12 mouse cellular contexts compared by ENCODE assay signal in genomic region chr5:121720888-121721585, GRCm38 (mm10). TPM values are rescaled to one million over a fixed set of nuclear protein-coding genes. Genes with fewer than 3 reads are reported as not detected.
DNase-seq lines count a peak whose midpoint lies in the region; ATAC-seq and TF ChIP-seq lines count a peak whose summit lies in the region.
"Had no signal": no experiment of that assay in that cellular context is flagged by ENCODE, and none has a peak within 500 bp of the region (broad histone marks: within the 10 kb centered on the region; RNA-seq: fewer than 3 reads in every experiment).

No protein-coding gene starts in this region.

- H3K4me2 ChIP-seq in midbrain, embryonic 16.5 days (ENCODE audit: low read length): no peak overlapping the region
- H3K4me2 ChIP-seq: limb, embryonic 13.5 days; stomach, embryonic 15.5 days had no signal

- H3K4me1 ChIP-seq in cerebellum, adult 2 months (ENCODE audit: control insufficient read depth, insufficient read depth, low read length): peaks cover 4% of the 10 kb centered on the region; the same call in 1 of the 2 replicates
- H3K4me1 ChIP-seq in thymus, adult 2 months (replicated peaks; ENCODE audit: control insufficient read depth, insufficient read depth, low read length): peaks cover 7% of the 10 kb centered on the region; the same call in 1 of the 2 replicates
- peaks cover 14% of the 10 kb centered on the region; the same call in 1 of the 2 replicates for H3K4me1 ChIP-seq in small intestine, adult 2 months (ENCODE audit: control insufficient read depth, insufficient read depth, insufficient read length, low read length)
- H3K4me1 ChIP-seq in midbrain, embryonic 16.5 days (ENCODE audit: control insufficient read depth, insufficient read depth, low read length): peaks cover 18% of the 10 kb centered on the region

- 0 out of 2 replicates have a peak, but pooled peaks have one; percentile 16 for TF ChIP-seq CTCF in cerebellum, adult 2 months (IDR thresholded peaks at IDR 0.05; ENCODE audit: borderline replicate concordance, insufficient read depth, low read depth, low read length)
- no peak for TF ChIP-seq CTCF in thymus, adult 2 months (IDR thresholded peaks at IDR 0.05; ENCODE audit: borderline replicate concordance, control insufficient read depth, extremely low read depth, insufficient read depth, low read length, poor library complexity)
- TF ChIP-seq CTCF in small intestine, adult 2 months (IDR thresholded peaks at IDR 0.05; ENCODE audit: extremely low read depth, insufficient read length, insufficient replicate concordance, low read depth, low read length): peak; percentile 44; the same call in 1 of the 2 replicates

- no peak for ATAC-seq in midbrain, embryonic 16.5 days
- ATAC-seq: hindbrain, embryonic 16.5 days had no signal

- no peaks in the 10 kb centered on the region for H3K9me3 ChIP-seq in midbrain, embryonic 16.5 days (replicated peaks; ENCODE audit: control insufficient read depth, low read length, poor library complexity, severe bottlenecking)
- H3K9me3 ChIP-seq: limb, embryonic 13.5 days; stomach, embryonic 15.5 days had no signal

- TF ChIP-seq POLR2A in cerebellum, adult 2 months (IDR thresholded peaks at IDR 0.05; ENCODE audit: borderline replicate concordance, insufficient read depth, low read length): no peak
- TF ChIP-seq POLR2A in thymus, adult 2 months (IDR thresholded peaks at IDR 0.05; ENCODE audit: control insufficient read depth, extremely low read depth, insufficient read depth, low read length, poor library complexity): no peak
- TF ChIP-seq POLR2A in small intestine, adult 2 months (IDR thresholded peaks at IDR 0.05; ENCODE audit: low read depth, low read length): no peak

- no peak for DNase-seq in cerebellum, adult 2 months
- no peak for DNase-seq in cerebellum, adult 8-10 months
- peak; percentile 30 for DNase-seq in kidney, postnatal 14 days
- DNase-seq in kidney, adult 9 months: no peak
- peak; percentile 25 for DNase-seq in thymus, adult 2 months
- DNase-seq in thymus, postnatal 36 days: no peak
- DNase-seq: adrenal gland, postnatal 25 days had no signal

- no peak overlapping the region for H3K9ac ChIP-seq in midbrain, embryonic 16.5 days (ENCODE audit: low read depth, low read length)
- H3K9ac ChIP-seq: limb, embryonic 13.5 days; stomach, embryonic 15.5 days had no signal

- H3K36me3 ChIP-seq in thymus, adult 2 months (ENCODE audit: control insufficient read depth, insufficient read depth, low read length): no peaks in the 10 kb centered on the region
- no peaks in the 10 kb centered on the region for H3K36me3 ChIP-seq in small intestine, adult 2 months (ENCODE audit: control insufficient read depth, insufficient read depth, low read length)
- H3K36me3 ChIP-seq in midbrain, embryonic 16.5 days (ENCODE audit: control insufficient read depth, insufficient read depth, low read length): no peaks in the 10 kb centered on the region
- H3K36me3 ChIP-seq: stomach, embryonic 15.5 days had no signal

- H3K4me3 ChIP-seq in cerebellum, adult 2 months (replicated peaks; ENCODE audit: insufficient read depth, low read depth, low read length): no peak overlapping the region
- H3K4me3 ChIP-seq in thymus, adult 2 months (ENCODE audit: control insufficient read depth, insufficient read depth, low read length): no peak overlapping the region
- H3K4me3 ChIP-seq in small intestine, adult 2 months (ENCODE audit: low read depth, low read length): no peak overlapping the region
- no peak overlapping the region for H3K4me3 ChIP-seq in midbrain, embryonic 16.5 days (ENCODE audit: low read depth, low read length)
- H3K4me3 ChIP-seq: limb, embryonic 13.5 days; stomach, embryonic 15.5 days had no signal

- 0 out of 2 replicates have a peak overlapping the region, but pooled peaks have one; percentile 21 for H3K27ac ChIP-seq in cerebellum, adult 2 months (ENCODE audit: insufficient read depth, low read length)
- no peak overlapping the region for H3K27ac ChIP-seq in thymus, adult 2 months (ENCODE audit: control insufficient read depth, insufficient read depth, low read length)
- H3K27ac ChIP-seq in small intestine, adult 2 months (ENCODE audit: insufficient read depth, low read depth, low read length): no peak overlapping the region
- no peak overlapping the region for H3K27ac ChIP-seq in midbrain, embryonic 16.5 days (ENCODE audit: low read length)
- H3K27ac ChIP-seq: limb, embryonic 13.5 days had no signal

- 81% methylated on average over 5 of the region's 5 CpGs for WGBS in cerebellum, adult 2 months
- WGBS in thymus, adult 2 months: 93% methylated on average over 5 of the region's 5 CpGs
- 78% methylated on average over 5 of the region's 5 CpGs for WGBS in small intestine, adult 2 months
- 93% methylated on average over 5 of the region's 5 CpGs for WGBS in midbrain, embryonic 16.5 days

- no peaks in the 10 kb centered on the region for H3K27me3 ChIP-seq in cerebellum, adult 2 months (ENCODE audit: control insufficient read depth, insufficient read depth, low read length)
- no peaks in the 10 kb centered on the region for H3K27me3 ChIP-seq in thymus, adult 2 months (ENCODE audit: control insufficient read depth, insufficient read depth, low read length)
- H3K27me3 ChIP-seq in small intestine, adult 2 months (ENCODE audit: control insufficient read depth, insufficient read depth, low read length): no peaks in the 10 kb centered on the region
- no peaks in the 10 kb centered on the region for H3K27me3 ChIP-seq in midbrain, embryonic 16.5 days (ENCODE audit: control insufficient read depth, insufficient read depth, low read depth, low read length)
- H3K27me3 ChIP-seq: limb, embryonic 13.5 days; stomach, embryonic 15.5 days had no signal

RNA-seq across cellular contexts. Expression of gene Atxn2, which starts 9.9 kb away (rescaled TPM):
- 149 and 165 TPM in 2 replicates for polyA plus RNA-seq in cerebellum, adult 2 months (2012; rRNA removed)
- 205 and 216 TPM in 2 replicates for polyA plus RNA-seq in thymus, adult 2 months (2012; rRNA removed)
- 68.5 and 108 TPM in 2 replicates for polyA plus RNA-seq in small intestine, adult 2 months (2012; rRNA removed)
- 60.1 and 65.5 TPM in 2 replicates for polyA plus RNA-seq in midbrain, embryonic 16.5 days (2015; fragmentation: Nextera tagmentation; extraction: Ambion mirVana)

Comparison
In these comparisons a context has a peak if more than half of its experiments do, and no peak if none do; other contexts are left out.
1. DNase-seq: peak in kidney, postnatal 14 days (single experiment) and thymus, adult 2 months (single experiment); none in cerebellum, adult 2 months (0 of 2), cerebellum, adult 8-10 months (single experiment), kidney, adult 9 months (single experiment) and thymus, postnatal 36 days (0 of 2).